ENCODE assay signal across 11 mouse cellular contexts in the genomic region with DNA sequence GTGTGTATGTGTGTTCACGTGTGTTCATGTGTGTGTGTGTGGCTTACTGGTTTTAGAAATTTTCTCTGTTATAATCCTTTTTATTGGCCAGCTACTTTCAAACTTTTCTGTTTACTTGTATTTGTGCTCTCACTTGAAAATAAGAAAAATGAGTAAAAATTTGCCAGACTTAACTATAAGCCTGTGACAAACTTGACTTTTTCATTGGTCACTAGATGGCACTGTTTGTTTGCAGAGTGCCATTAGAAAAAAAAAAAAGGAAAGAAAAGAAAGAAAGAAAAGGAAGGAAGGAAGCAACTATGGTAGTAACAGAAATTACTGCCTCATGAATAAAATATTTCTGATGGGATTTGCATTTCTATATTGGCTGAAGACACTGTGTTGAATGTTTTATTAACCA. TPM values are rescaled to one million over a fixed set of nuclear protein-coding genes. Genes with fewer than 3 reads are reported as not detected.
DNase-seq lines count a peak whose midpoint lies in the region; ATAC-seq and TF ChIP-seq lines count a peak whose summit lies in the region.
"Had no signal": no experiment of that assay in that cellular context is flagged by ENCODE, and none has a peak within 500 bp of the region (broad histone marks: within the 10 kb centered on the region; RNA-seq: fewer than 3 reads in every experiment).

No protein-coding gene starts in this region.

- peak; percentile 75 for TF ChIP-seq CTCF in intestine, postnatal 0 days (IDR thresholded peaks at IDR 0.05; ENCODE audit: low read depth)
- no peak for TF ChIP-seq CTCF in brain, embryonic 14.5 days (IDR thresholded peaks at IDR 0.05; ENCODE audit: borderline replicate concordance, extremely low read depth, insufficient read depth, insufficient read length)

- no peak for TF ChIP-seq POLR2A in brain, embryonic 14.5 days (IDR thresholded peaks at IDR 0.05; ENCODE audit: borderline replicate concordance, extremely low read depth, insufficient read depth, insufficient read length, poor library complexity, severe bottlenecking)

- no peak overlapping the region for H3K4me3 ChIP-seq in intestine, postnatal 0 days (ENCODE audit: low read depth, low read length)
- H3K4me3 ChIP-seq in intestine, embryonic 16.5 days (ENCODE audit: low read length): no peak overlapping the region
- no peak overlapping the region for H3K4me3 ChIP-seq in midbrain, embryonic 14.5 days (replicated peaks; ENCODE audit: low read depth, low read length)
- H3K4me3 ChIP-seq in midbrain, embryonic 16.5 days (ENCODE audit: low read depth, low read length): no peak overlapping the region
- H3K4me3 ChIP-seq: heart, embryonic 10.5 days had no signal

- no peak for ATAC-seq in intestine, postnatal 0 days
- ATAC-seq in intestine, embryonic 16.5 days: no peak
- no peak for ATAC-seq in midbrain, embryonic 14.5 days (ENCODE audit: low FRiP score, low TSS enrichment)
- ATAC-seq in midbrain, embryonic 16.5 days: no peak
- no peak for ATAC-seq in frontal cortex, adult (ENCODE audit: low TSS enrichment)

- H3K27me3 ChIP-seq in intestine, postnatal 0 days (replicated peaks; ENCODE audit: control insufficient read depth, insufficient read depth, low read length): no peaks in the 10 kb centered on the region
- no peaks in the 10 kb centered on the region for H3K27me3 ChIP-seq in intestine, embryonic 16.5 days (replicated peaks; ENCODE audit: control insufficient read depth, insufficient read depth, low read length)
- H3K27me3 ChIP-seq in midbrain, embryonic 14.5 days (ENCODE audit: control insufficient read depth, insufficient read depth, low read length): no peaks in the 10 kb centered on the region
- H3K27me3 ChIP-seq in midbrain, embryonic 16.5 days (ENCODE audit: control insufficient read depth, insufficient read depth, low read depth, low read length): no peaks in the 10 kb centered on the region

- no peaks in the 10 kb centered on the region for H3K4me1 ChIP-seq in intestine, postnatal 0 days (replicated peaks; ENCODE audit: control insufficient read depth, insufficient read depth, low read length)
- peaks cover 3% of the 10 kb centered on the region; the same call in 1 of the 2 replicates for H3K4me1 ChIP-seq in intestine, embryonic 16.5 days (ENCODE audit: control insufficient read depth, insufficient read depth, low read length)
- peaks cover 13% of the 10 kb centered on the region for H3K4me1 ChIP-seq in midbrain, embryonic 14.5 days (ENCODE audit: control insufficient read depth, insufficient read depth, low read length)
- H3K4me1 ChIP-seq in midbrain, embryonic 16.5 days (ENCODE audit: control insufficient read depth, insufficient read depth, low read length): peaks cover 11% of the 10 kb centered on the region

- DNase-seq in midbrain, embryonic 14.5 days: peak; percentile 84
- DNase-seq in brain, embryonic 14.5 days (ENCODE audit: low read depth): peak; percentile 79
- peak; percentile 28 for DNase-seq in retina, postnatal 7 days (ENCODE audit: low read depth, low spot score)
- DNase-seq in cerebellum, postnatal 25 days: no peak
- DNase-seq: cerebellum, adult 11-12 months had no signal

- WGBS in intestine, postnatal 0 days: 80% methylated on average over 1 of the region's 1 CpGs
- 97% methylated on average over 1 of the region's 1 CpGs for WGBS in intestine, embryonic 16.5 days
- WGBS in midbrain, embryonic 14.5 days: 92% methylated on average over 1 of the region's 1 CpGs
- 93% methylated on average over 1 of the region's 1 CpGs for WGBS in midbrain, embryonic 16.5 days

- H3K9me3 ChIP-seq in intestine, postnatal 0 days (ENCODE audit: control insufficient read depth): no peaks in the 10 kb centered on the region
- no peaks in the 10 kb centered on the region for H3K9me3 ChIP-seq in intestine, embryonic 16.5 days (ENCODE audit: control insufficient read depth, low read length)
- no peaks in the 10 kb centered on the region for H3K9me3 ChIP-seq in midbrain, embryonic 14.5 days (ENCODE audit: control insufficient read depth, low read length)
- no peaks in the 10 kb centered on the region for H3K9me3 ChIP-seq in midbrain, embryonic 16.5 days (replicated peaks; ENCODE audit: control insufficient read depth, low read length, poor library complexity, severe bottlenecking)
- H3K9me3 ChIP-seq: heart, embryonic 10.5 days had no signal

- H3K36me3 ChIP-seq in intestine, postnatal 0 days (ENCODE audit: control insufficient read depth, insufficient read depth): 0 out of 2 replicates have a peak, but pooled peaks cover 5% of the 10 kb centered on the region
- H3K36me3 ChIP-seq in intestine, embryonic 16.5 days (ENCODE audit: control insufficient read depth, insufficient read depth, low read length): no peaks in the 10 kb centered on the region
- H3K36me3 ChIP-seq in midbrain, embryonic 14.5 days (ENCODE audit: control insufficient read depth, insufficient read depth, low read length): peaks cover 5% of the 10 kb centered on the region
- H3K36me3 ChIP-seq in midbrain, embryonic 16.5 days (ENCODE audit: control insufficient read depth, insufficient read depth, low read length): no peaks in the 10 kb centered on the region

- H3K9ac ChIP-seq in intestine, postnatal 0 days (ENCODE audit: low read depth, low read length): no peak overlapping the region
- no peak overlapping the region for H3K9ac ChIP-seq in intestine, embryonic 16.5 days (ENCODE audit: low read depth, low read length)
- no peak overlapping the region for H3K9ac ChIP-seq in midbrain, embryonic 14.5 days (replicated peaks; ENCODE audit: low read length)
- H3K9ac ChIP-seq in midbrain, embryonic 16.5 days (ENCODE audit: low read depth, low read length): no peak overlapping the region

- no peak overlapping the region for H3K27ac ChIP-seq in intestine, postnatal 0 days (ENCODE audit: low read depth, low read length)
- H3K27ac ChIP-seq in intestine, embryonic 16.5 days (ENCODE audit: low read length): no peak overlapping the region
- no peak overlapping the region for H3K27ac ChIP-seq in midbrain, embryonic 14.5 days (replicated peaks; ENCODE audit: low read depth, low read length)
- no peak overlapping the region for H3K27ac ChIP-seq in midbrain, embryonic 16.5 days (ENCODE audit: low read length)
- H3K27ac ChIP-seq: heart, embryonic 10.5 days; macrophage had no signal

- H3K4me2 ChIP-seq in intestine, postnatal 0 days (replicated peaks; ENCODE audit: low read depth): no peak overlapping the region
- no peak overlapping the region for H3K4me2 ChIP-seq in intestine, embryonic 16.5 days (ENCODE audit: low read depth, low read length)
- no peak overlapping the region for H3K4me2 ChIP-seq in midbrain, embryonic 14.5 days (ENCODE audit: low read length)
- no peak overlapping the region for H3K4me2 ChIP-seq in midbrain, embryonic 16.5 days (ENCODE audit: low read length)

RNA-seq across cellular contexts. Expression of gene Vti1a, which starts 19.8 kb away (rescaled TPM):
- polyA plus RNA-seq in intestine, postnatal 0 days (2015; fragmentation: Nextera tagmentation; extraction: Ambion mirVana): 21.3 and 23.2 TPM in 2 replicates
- polyA plus RNA-seq in intestine, embryonic 16.5 days (2015; fragmentation: Nextera tagmentation; extraction: Ambion mirVana): 24.4 and 27.4 TPM in 2 replicates
- polyA plus RNA-seq in midbrain, embryonic 14.5 days (2014; fragmentation: Nextera tagmentation; extraction: Ambion mirVana): 25.3 and 33.9 TPM in 2 replicates
- 42.1 and 43.6 TPM in 2 replicates for polyA plus RNA-seq in midbrain, embryonic 16.5 days (2015; fragmentation: Nextera tagmentation; extraction: Ambion mirVana)
- polyA plus RNA-seq in brain, embryonic 14.5 days (2012; rRNA removed): 16.7 and 23.5 TPM in 2 replicates

RNA-seq across cellular contexts. Expression of gene Zdhhc6, which starts 20.0 kb away (rescaled TPM):
- 39.8 and 44.7 TPM in 2 replicates for polyA plus RNA-seq in intestine, postnatal 0 days (2015; fragmentation: Nextera tagmentation; extraction: Ambion mirVana)
- polyA plus RNA-seq in intestine, embryonic 16.5 days (2015; fragmentation: Nextera tagmentation; extraction: Ambion mirVana): 92.7 and 101 TPM in 2 replicates
- polyA plus RNA-seq in midbrain, embryonic 14.5 days (2014; fragmentation: Nextera tagmentation; extraction: Ambion mirVana): 52.7 and 72.4 TPM in 2 replicates
- polyA plus RNA-seq in midbrain, embryonic 16.5 days (2015; fragmentation: Nextera tagmentation; extraction: Ambion mirVana): 64.7 and 71.1 TPM in 2 replicates
- polyA plus RNA-seq in brain, embryonic 14.5 days (2012; rRNA removed): 21.0 and 27.6 TPM in 2 replicates

Comparison
In these comparisons a context has a peak if more than half of its experiments do, and no peak if none do; other contexts are left out.
1. DNase-seq: peak in midbrain, embryonic 14.5 days (single experiment), brain, embryonic 14.5 days (single experiment) and retina, postnatal 7 days (single experiment); none in cerebellum, postnatal 25 days (0 of 2).